Mouse (Mus musculus): ENCODE data around the gene Nrarp. TPM values are rescaled to one million over a fixed set of nuclear protein-coding genes. Genes with fewer than 3 reads are reported as not detected.
A peak's percentile ranks its signal among the peaks of the same experiment; 100 is the strongest.

Nrarp gene
- total and polyA plus RNA-seq, 3 experiments: 0.20 to 3.1 (median 0.35) TPM

- dilution Hi-C loops (cut with MboI; ENCODE audit: extremely low pct_ligation_motif_present, extremely low pct_unique_long_range_greater_than_20kb, low sequenced_read_pairs): no loop called here
- no peaks in the 10 kb centered on the region for H3K79me2 ChIP-seq (replicated peaks; ENCODE audit: control insufficient read depth, extremely low read depth, insufficient read depth, poor library complexity, severe bottlenecking)
- in situ Hi-C loops (cut with MboI; ENCODE audit: low pct_ligation_motif_present, low pct_unique_long_range_greater_than_20kb, low sequenced_read_pairs): no loop called here
- peaks cover 15 to 23% of the 10 kb centered on the region in 2 experiments for H3K4me1 ChIP-seq (ENCODE audit: control insufficient read depth in 1 of 2, insufficient read depth in 2 of 2)
- no peaks in the 10 kb centered on the region for H3K9me3 ChIP-seq (replicated peaks; ENCODE audit: low read length)
- H3K4me3 ChIP-seq (replicated peaks in 1 of 3; ENCODE audit: low read depth in 2 of 3, low read length in 2 of 3, poor library complexity in 1 of 3): no peak overlapping the region
- no peak overlapping the region for H3K9ac ChIP-seq (ENCODE audit: insufficient read depth, low read depth)
- H3K27ac ChIP-seq (ENCODE audit: insufficient read depth, low read depth): no peak overlapping the region
- peaks cover 55% of the 10 kb centered on the region for H3K27me3 ChIP-seq (replicated peaks)
- H3K36me3 ChIP-seq (replicated peaks in 1 of 2; ENCODE audit: control insufficient read depth in 1 of 2, insufficient read depth in 1 of 2, low read length in 1 of 2): no peaks in the 10 kb centered on the region
- no peak for TF ChIP-seq TCF12 (IDR thresholded peaks at IDR 0.05; ENCODE audit: low read depth, low read length)
- no peak for TF ChIP-seq POLR2AphosphoS2 (IDR thresholded peaks at IDR 0.05; ENCODE audit: low read depth, low read length)
- TF ChIP-seq KAT2A (IDR thresholded peaks at IDR 0.05; ENCODE audit: insufficient replicate concordance, low read length): no peak
- TF ChIP-seq GABPA (IDR thresholded peaks at IDR 0.05; ENCODE audit: insufficient replicate concordance, low read depth, low read length): no peak
- TF ChIP-seq ZMIZ1 (IDR thresholded peaks at IDR 0.05; ENCODE audit: low read depth, low read length): no peak
- no peak for TF ChIP-seq ZNF384 (IDR thresholded peaks at IDR 0.05; ENCODE audit: low read depth, low read length)
- no peak for TF ChIP-seq USF1 (IDR thresholded peaks at IDR 0.05; ENCODE audit: low read depth, low read length)
- no peak for TF ChIP-seq MYC (IDR thresholded peaks at IDR 0.05; ENCODE audit: low read depth, low read length)
- no peak for TF ChIP-seq SIN3A (IDR thresholded peaks at IDR 0.05; ENCODE audit: low read length)
- TF ChIP-seq ELF1 (IDR thresholded peaks at IDR 0.05; ENCODE audit: low read depth, low read length): no peak
- TF ChIP-seq RCOR1 (conservative IDR thresholded peaks at IDR 0.05; ENCODE audit: low read depth, low read length): no peak
- TF ChIP-seq HCFC1 (IDR thresholded peaks at IDR 0.05; ENCODE audit: low read depth, low read length): no peak
- TF ChIP-seq NELFE (IDR thresholded peaks at IDR 0.05; ENCODE audit: low read depth, low read length): no peak
- H3K4me2 ChIP-seq (ENCODE audit: insufficient read depth, low read depth, poor library complexity, severe bottlenecking): no peak overlapping the region
- DNase-seq (ENCODE audit: extremely low read depth): no peak
Measured at GRCm38 (mm10) chr2:25173821-25174220, 6.7 kb upstream of the Nrarp start.

DNA sequence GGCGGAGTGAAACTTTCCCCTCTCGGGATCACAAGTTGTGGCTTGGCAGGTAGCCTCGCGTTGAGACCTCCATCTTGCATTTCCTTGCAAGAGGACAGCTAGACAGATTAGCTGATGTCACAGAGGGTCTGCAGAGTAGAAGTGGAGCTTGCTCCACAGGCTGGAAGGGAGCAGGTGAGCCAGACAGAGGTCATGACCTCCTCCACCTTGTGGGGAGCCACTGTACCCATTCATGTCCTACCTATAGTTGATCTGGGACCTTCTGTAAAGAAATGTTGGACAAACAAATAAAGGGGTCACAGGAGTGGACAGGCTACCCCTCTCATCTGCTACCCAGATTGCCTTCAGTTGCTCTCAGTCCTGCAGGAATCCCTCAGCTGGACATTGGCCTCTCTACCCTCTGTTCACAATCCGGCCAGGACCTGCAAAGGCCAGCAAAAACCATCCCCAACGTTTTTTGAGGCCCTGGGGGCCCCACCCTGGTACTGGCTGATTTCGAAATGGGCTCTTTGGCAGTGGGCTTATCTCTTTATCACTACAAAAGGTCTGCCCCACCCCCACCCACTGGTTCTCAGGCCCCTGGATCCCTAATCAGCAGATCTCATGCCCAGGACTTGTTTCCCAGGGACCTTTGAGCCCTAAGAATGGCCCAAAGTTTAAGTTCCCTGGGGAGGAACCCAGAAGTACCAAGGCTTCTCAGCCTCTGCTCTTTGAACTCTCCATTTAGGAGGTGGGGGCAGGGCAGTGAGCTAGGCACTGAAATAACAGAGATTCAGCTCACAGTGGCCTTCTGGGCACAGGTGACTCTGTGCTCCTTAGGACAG is 5.5 kb upstream of the Nrarp start:
- no peak for DNase-seq (ENCODE audit: extremely low read depth)
- Histone ChIP-seq H3K27me3 (replicated peaks) (peaks cover 66% of the 10 kb centered on the region), H3K36me3 (replicated peaks in 1 of 2; ENCODE audit: control insufficient read depth in 1 of 2, insufficient read depth in 1 of 2, low read length in 1 of 2) (no peaks in the 10 kb centered on the region), H3K4me2 (ENCODE audit: insufficient read depth, low read depth, poor library complexity, severe bottlenecking) (no peak overlapping the region), H3K27ac (ENCODE audit: insufficient read depth, low read depth) (no peak overlapping the region), H3K9me3 (replicated peaks; ENCODE audit: low read length) (no peaks in the 10 kb centered on the region), H3K4me3 (replicated peaks in 1 of 3; ENCODE audit: low read depth in 2 of 3, low read length in 2 of 3, poor library complexity in 1 of 3) (no peak overlapping the region), H3K79me2 (replicated peaks; ENCODE audit: control insufficient read depth, extremely low read depth, insufficient read depth, poor library complexity, severe bottlenecking) (no peaks in the 10 kb centered on the region), H3K4me1 (ENCODE audit: control insufficient read depth in 1 of 2, insufficient read depth in 2 of 2) (peaks cover 15 to 17% of the 10 kb centered on the region in 2 experiments), H3K9ac (ENCODE audit: insufficient read depth, low read depth) (no peak overlapping the region)
- TF ChIP-seq IRF4 (IDR thresholded peaks at IDR 0.05; ENCODE audit: low read depth, low read length): no peak
- TF ChIP-seq ZNF384 (IDR thresholded peaks at IDR 0.05; ENCODE audit: low read depth, low read length): no peak
- peak; percentile 41; the same call in 1 of the 2 replicates for TF ChIP-seq CHD2 (IDR thresholded peaks at IDR 0.05; ENCODE audit: low read length)
- in situ Hi-C loops (cut with MboI; ENCODE audit: low pct_ligation_motif_present, low pct_unique_long_range_greater_than_20kb, low sequenced_read_pairs): no loop called here
- dilution Hi-C loops (cut with MboI; ENCODE audit: extremely low pct_ligation_motif_present, extremely low pct_unique_long_range_greater_than_20kb, low sequenced_read_pairs): no loop called here

Data from CH12.LX (cell line).